Comparison of ENCODE assay signal across 9 mouse cellular contexts in the genomic region with DNA sequence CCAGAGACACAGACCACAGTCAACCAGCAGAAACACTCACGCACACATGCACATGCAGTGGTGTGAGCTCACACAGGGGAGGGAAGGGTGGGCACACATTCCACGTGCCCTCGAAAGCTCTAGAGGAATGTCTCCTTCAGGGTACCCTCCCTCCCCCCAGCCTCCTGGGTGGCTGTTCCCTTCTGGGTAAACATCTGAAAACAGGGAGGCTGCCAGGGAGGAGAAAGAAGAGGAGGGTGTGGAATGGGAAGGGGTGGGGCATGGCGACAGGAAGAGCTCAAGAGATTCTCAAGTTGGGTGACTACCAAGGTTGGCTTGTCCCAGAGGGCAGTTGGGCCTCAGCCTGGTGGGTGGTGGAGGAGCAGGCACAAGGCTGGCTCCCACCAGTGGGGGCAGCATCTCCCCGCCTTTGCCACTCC.
DNase-seq lines count a peak whose midpoint lies in the region; ATAC-seq and TF ChIP-seq lines count a peak whose summit lies in the region.
"Had no signal": no experiment of that assay in that cellular context is flagged by ENCODE, and none has a peak within 500 bp of the region (broad histone marks: within the 10 kb centered on the region; RNA-seq: fewer than 3 reads in every experiment).

No protein-coding gene starts in this region.

- H3K4me1 ChIP-seq in heart, embryonic 10.5 days: peaks cover 16% of the 10 kb centered on the region
- H3K4me1 ChIP-seq in hindbrain, embryonic 16.5 days (ENCODE audit: control insufficient read depth, insufficient read depth, low read depth, low read length): no peaks in the 10 kb centered on the region; the same call in 1 of the 2 replicates
- no peaks in the 10 kb centered on the region for H3K4me1 ChIP-seq in stomach, postnatal 0 days (replicated peaks; ENCODE audit: control insufficient read depth, insufficient read depth)

- peak; percentile 45 for TF ChIP-seq CTCF in stomach, postnatal 0 days (IDR thresholded peaks at IDR 0.05; ENCODE audit: low read depth)

- no peaks in the 10 kb centered on the region for H3K9me3 ChIP-seq in heart, embryonic 10.5 days
- no peaks in the 10 kb centered on the region for H3K9me3 ChIP-seq in hindbrain, embryonic 16.5 days (ENCODE audit: control insufficient read depth, low read length)
- no peaks in the 10 kb centered on the region for H3K9me3 ChIP-seq in stomach, postnatal 0 days (ENCODE audit: control insufficient read depth, low read length)

- H3K9ac ChIP-seq in hindbrain, embryonic 16.5 days (ENCODE audit: low read depth, low read length): no peak overlapping the region
- H3K9ac ChIP-seq in stomach, postnatal 0 days (ENCODE audit: low read length): no peak overlapping the region

- peak overlapping the region; percentile 42; the same call in 1 of the 2 replicates for H3K27ac ChIP-seq in heart, embryonic 10.5 days
- H3K27ac ChIP-seq in hindbrain, embryonic 16.5 days (ENCODE audit: low read depth, low read length): no peak overlapping the region
- H3K27ac ChIP-seq in stomach, postnatal 0 days (replicated peaks): no peak overlapping the region

- WGBS in heart, embryonic 10.5 days: 48% methylated on average over 5 of the region's 5 CpGs
- 42% methylated on average over 5 of the region's 5 CpGs for WGBS in hindbrain, embryonic 16.5 days
- 46% methylated on average over 5 of the region's 5 CpGs for WGBS in stomach, postnatal 0 days

- H3K27me3 ChIP-seq in heart, embryonic 10.5 days (ENCODE audit: insufficient read depth, poor library complexity, severe bottlenecking): peaks cover 21% of the 10 kb centered on the region; the same call in 1 of the 2 replicates
- no peaks in the 10 kb centered on the region for H3K27me3 ChIP-seq in hindbrain, embryonic 16.5 days (replicated peaks; ENCODE audit: control insufficient read depth, insufficient read depth, low read length)
- no peaks in the 10 kb centered on the region for H3K27me3 ChIP-seq in stomach, postnatal 0 days (ENCODE audit: control insufficient read depth, insufficient read depth, low read length)

- H3K4me2 ChIP-seq in hindbrain, embryonic 16.5 days (ENCODE audit: low read length): no peak overlapping the region
- no peak overlapping the region for H3K4me2 ChIP-seq in stomach, postnatal 0 days (replicated peaks; ENCODE audit: low read depth)

- peak; percentile 64; the same call in 1 of the 2 replicates for ATAC-seq in hindbrain, embryonic 16.5 days
- ATAC-seq in stomach, postnatal 0 days (ENCODE audit: low FRiP score, low TSS enrichment): peak; percentile 56; the same call in 1 of the 2 replicates

- no peaks in the 10 kb centered on the region for H3K36me3 ChIP-seq in heart, embryonic 10.5 days
- no peaks in the 10 kb centered on the region for H3K36me3 ChIP-seq in hindbrain, embryonic 16.5 days (ENCODE audit: control insufficient read depth, insufficient read depth, low read length)
- H3K36me3 ChIP-seq in stomach, postnatal 0 days (ENCODE audit: control insufficient read depth, insufficient read depth, low read length): no peaks in the 10 kb centered on the region

- no peak for TF ChIP-seq EP300 in stomach, postnatal 0 days (optimal IDR thresholded peaks at IDR 0.05)

- no peak for DNase-seq in heart, embryonic 10.5 days (ENCODE audit: low spot score)
- DNase-seq in heart, adult 8-10 months (ENCODE audit: low spot score): no peak
- peak; percentile 60 for DNase-seq in testis, postnatal 10 days (ENCODE audit: low spot score)
- DNase-seq in testis, postnatal 14 days (ENCODE audit: low spot score): no peak
- DNase-seq in stomach, postnatal 0 days (ENCODE audit: low spot score): no peak
- DNase-seq in cerebellum, adult 18-20 months: no peak
- DNase-seq in adrenal gland, adult 8-10 months: no peak
- DNase-seq: spleen, adult 18-20 months had no signal

- no peak overlapping the region for H3K4me3 ChIP-seq in heart, embryonic 10.5 days
- H3K4me3 ChIP-seq in hindbrain, embryonic 16.5 days (ENCODE audit: low read length): no peak overlapping the region
- H3K4me3 ChIP-seq in stomach, postnatal 0 days (ENCODE audit: low read depth, low read length): no peak overlapping the region
